Mouse (Mus musculus) T-helper 17 cell (primary cell): ENCODE results near the gene Gdf7.

Experiments used
- in situ Hi-C, 2 experiments: fragments of 300-600 bp; cut with MboI, MseI; formaldehyde crosslinking; loops; 1 replicate in 1 of 2; 2 replicates in 1 of 2; pipeline ENCODE4 v1.15.1; 2025; ENCODE audit warnings: high pct_unique_total_duplicates in 2 of 2

The Gdf7 gene

GRCm38 (mm10) chr12:8301841-8302431 lies at the start of gene Gdf7:
Gdf7 (minus strand) TSS chr12:8301954.
- in situ Hi-C loops: loop anchor here (5.0 to 10.0 kb wide), 4 partner anchors 87 to 315 kb away; no protein-coding TSS in a partner anchor

- in situ Hi-C loops: loop anchor here in 1 of 2 experiments (25.0 kb wide), 1 partner anchor 686 kb away; the partner anchor contains the start of gene Ttc32
Measured at GRCm38 (mm10) chr12:8351025-8351903, 49.5 kb upstream of the Gdf7 start.

GRCm38 (mm10) chr12:8348733-8349513 lies 47.2 kb upstream of the Gdf7 start:
- in situ Hi-C loops: loop anchor here in 1 of 2 experiments (25.0 kb wide), 1 partner anchor 688 kb away; the partner anchor contains the start of gene Ttc32

GRCm38 (mm10) chr12:8347746-8348462 lies 46.1 kb upstream of the Gdf7 start:
- in situ Hi-C loops: loop anchor here in 1 of 2 experiments (25.0 kb wide), 1 partner anchor 689 kb away; the partner anchor contains the start of gene Ttc32

- in situ Hi-C loops: loop anchor here in 1 of 2 experiments (25.0 kb wide), 1 partner anchor 692 kb away; the partner anchor contains the start of gene Ttc32
Measured at GRCm38 (mm10) chr12:8345539-8345938, 43.8 kb upstream of the Gdf7 start.

GRCm38 (mm10) chr12:8344897-8345296 lies 43.1 kb upstream of the Gdf7 start:
- in situ Hi-C loops: loop anchor here in 1 of 2 experiments (25.0 kb wide), 1 partner anchor 692 kb away; the partner anchor contains the start of gene Ttc32

- in situ Hi-C loops: loop anchor here in 1 of 2 experiments (25.0 kb wide), 1 partner anchor 694 kb away; the partner anchor contains the start of gene Ttc32
Measured at GRCm38 (mm10) chr12:8343381-8343780, 41.6 kb upstream of the Gdf7 start.

- in situ Hi-C loops: loop anchor here in 1 of 2 experiments (25.0 kb wide), 1 partner anchor 696 kb away; the partner anchor contains the start of gene Ttc32
Measured at GRCm38 (mm10) chr12:8341008-8341407, 39.3 kb upstream of the Gdf7 start.

- in situ Hi-C loops: loop anchor here in 1 of 2 experiments (25.0 kb wide), 1 partner anchor 698 kb away; the partner anchor contains the start of gene Ttc32
Measured at GRCm38 (mm10) chr12:8339591-8340319, 38.0 kb upstream of the Gdf7 start.

GRCm38 (mm10) chr12:8338918-8339317 lies 37.2 kb upstream of the Gdf7 start:
- in situ Hi-C loops: loop anchor here in 1 of 2 experiments (25.0 kb wide), 1 partner anchor 698 kb away; the partner anchor contains the start of gene Ttc32

- in situ Hi-C loops: loop anchor here in 1 of 2 experiments (25.0 kb wide), 1 partner anchor 699 kb away; the partner anchor contains the start of gene Ttc32
Measured at GRCm38 (mm10) chr12:8338491-8338890, 36.7 kb upstream of the Gdf7 start.

- in situ Hi-C loops: loop anchor here in 1 of 2 experiments (25.0 kb wide), 1 partner anchor 700 kb away; the partner anchor contains the start of gene Ttc32
Measured at GRCm38 (mm10) chr12:8337286-8338060, 35.7 kb upstream of the Gdf7 start.

GRCm38 (mm10) chr12:8336601-8337285 lies 35.0 kb upstream of the Gdf7 start:
- in situ Hi-C loops: loop anchor here in 1 of 2 experiments (25.0 kb wide), 1 partner anchor 701 kb away; the partner anchor contains the start of gene Ttc32

- in situ Hi-C loops: loop anchor here in 1 of 2 experiments (25.0 kb wide), 1 partner anchor 702 kb away; the partner anchor contains the start of gene Ttc32
Measured at GRCm38 (mm10) chr12:8335503-8335902, 33.7 kb upstream of the Gdf7 start.

- in situ Hi-C loops: loop anchor here in 1 of 2 experiments (5.0 to 25.0 kb wide), 2 partner anchors 53 to 703 kb away; partner anchors contain the start of gene Ttc32
Measured at GRCm38 (mm10) chr12:8334261-8334660, 32.5 kb upstream of the Gdf7 start.

- in situ Hi-C loops: loop anchor here in 1 of 2 experiments (5.0 to 25.0 kb wide), 2 partner anchors 54 to 704 kb away; partner anchors contain the start of gene Ttc32
Measured at GRCm38 (mm10) chr12:8333617-8334016, 31.9 kb upstream of the Gdf7 start.

- in situ Hi-C loops: loop anchor here in 1 of 2 experiments (5.0 to 25.0 kb wide), 2 partner anchors 55 to 705 kb away; partner anchors contain the start of gene Ttc32
Measured at GRCm38 (mm10) chr12:8332174-8332542, 30.4 kb upstream of the Gdf7 start.
